Mouse (Mus musculus) heart, embryonic 11.5 days (tissue): ENCODE results near the gene Cadm1. TPM values are rescaled to one million over a fixed set of nuclear protein-coding genes. Genes with fewer than 3 reads are reported as not detected.

Experiments
- ATAC-seq: fragments of 200-750 bp; cut with Nextera tagmentation; replicated peaks from 2 replicates; pipeline ENCODE4 v1.8.0; 2017; ENCODE audit warnings: moderate library complexity; ENCODE audit not compliant: insufficient number of reproducible peaks, low FRiP score, low TSS enrichment
- H3K27ac ChIP-seq: fragments of 300-500 bp; sonication (generic); 2 replicates; pipeline ENCODE4 v1.5.1; 2014; ENCODE audit warnings: mild to moderate bottlenecking, low read depth, low read length
- H3K27me3 ChIP-seq: fragments of 300-500 bp; sonication (generic); 2 replicates; pipeline ENCODE4 v1.6.1; 2014; ENCODE audit warnings: mild to moderate bottlenecking, low read length, mixed read lengths; ENCODE audit not compliant: control insufficient read depth, insufficient read depth
- H3K36me3 ChIP-seq: fragments of 300-500 bp; sonication (generic); 2 replicates; pipeline ENCODE4 v1.6.1; 2014; ENCODE audit warnings: mild to moderate bottlenecking, low read length, moderate library complexity, mixed read lengths; ENCODE audit not compliant: control insufficient read depth, insufficient read depth
- H3K4me1 ChIP-seq: fragments of 300-500 bp; sonication (generic); 2 replicates; pipeline ENCODE4 v1.6.1; 2014; ENCODE audit warnings: low read length; ENCODE audit not compliant: control insufficient read depth, insufficient read depth
- H3K4me2 ChIP-seq: fragments of 300-500 bp; sonication (generic); 2 replicates; pipeline ENCODE4 v1.6.1; 2014; ENCODE audit warnings: mild to moderate bottlenecking, moderate library complexity
- H3K4me3 ChIP-seq: fragments of 300-500 bp; sonication (generic); 2 replicates; pipeline ENCODE4 v1.5.1; 2014; ENCODE audit warnings: low read depth, low read length
- H3K9ac ChIP-seq: fragments of 300-500 bp; sonication (generic); 2 replicates; pipeline ENCODE4 v1.6.1; 2014; ENCODE audit warnings: mild to moderate bottlenecking, low read depth, low read length, moderate library complexity
- H3K9me3 ChIP-seq: fragments of 300-500 bp; sonication (generic); replicated peaks from 2 replicates; pipeline ENCODE4 v1.6.1; 2016; ENCODE audit warnings: low read length; ENCODE audit not compliant: control insufficient read depth
- WGBS: fragments of 180-500 bp; shearing (Covaris S2); extraction: QIAGEN DNeasy Blood & Tissue Kit; methylation state at CpG from one replicate; pipeline ENCODE4 v1.1.7; 2014; ENCODE audit not compliant: insufficient replicate concordance; 5-methylcytosine and 5-hydroxymethylcytosine counted together
- polyA plus RNA-seq: library from polyadenylated mRNA; unstranded; fragments of >200 nt; fragmentation: Nextera tagmentation; extraction: Ambion mirVana; gene quantifications from 2 replicates; pipeline ENCODE4 v1.2.1, GENCODE M21; 2014

Cadm1 gene
- polyA plus RNA-seq, 1 experiment from 2014 or later, result 30.3 TPM

DNA sequence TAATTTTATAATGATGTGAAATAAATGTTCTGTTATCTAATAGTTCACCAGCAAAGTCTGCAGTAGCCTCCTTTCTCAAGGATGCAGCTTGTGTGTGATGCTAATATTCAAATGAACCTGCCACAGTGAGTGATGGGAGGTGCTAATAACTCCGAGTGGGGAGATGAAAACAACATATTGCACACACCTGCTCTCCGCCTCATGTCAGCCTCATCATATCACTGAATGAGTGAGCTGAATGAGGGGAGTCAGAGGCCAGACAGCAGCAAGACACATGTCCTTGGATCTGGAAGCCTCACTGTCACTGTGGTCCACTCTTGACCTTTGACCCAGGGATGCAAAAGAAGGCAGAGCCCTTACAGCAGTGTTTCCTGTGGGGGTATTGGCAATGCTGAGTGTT lies 156.9 kb downstream of the Cadm1 start:
- H3K4me2 ChIP-seq, result no peak overlapping the region
- no peak overlapping the region for H3K4me3 ChIP-seq
- H3K27me3 ChIP-seq, result no peaks in the 10 kb centered on the region
- peaks cover 27% of the 10 kb centered on the region for H3K4me1 ChIP-seq
- H3K36me3 ChIP-seq, result no peaks in the 10 kb centered on the region
- no peak for ATAC-seq
- H3K9ac ChIP-seq, result no peak overlapping the region
- H3K9me3 ChIP-seq, result no peaks in the 10 kb centered on the region
- 74% methylated on average over 2 of the region's 2 CpGs for WGBS
- H3K27ac ChIP-seq, result no peak overlapping the region

- Histone ChIP-seq H3K4me2 (no peak overlapping the region; the same call in 1 of the 2 replicates), H3K27me3 (no peaks in the 10 kb centered on the region), H3K4me3 (no peak overlapping the region), H3K9me3 (no peaks in the 10 kb centered on the region), H3K27ac (no peak overlapping the region), H3K36me3 (no peaks in the 10 kb centered on the region), H3K9ac (no peak overlapping the region), H3K4me1 (peaks cover 21% of the 10 kb centered on the region)
- 68% methylated on average over 5 of the region's 5 CpGs for WGBS
- no peak for ATAC-seq
These were observed 157.6 kb downstream of the Cadm1 start for GRCm38 (mm10) chr9:47687604-47688003.

DNA sequence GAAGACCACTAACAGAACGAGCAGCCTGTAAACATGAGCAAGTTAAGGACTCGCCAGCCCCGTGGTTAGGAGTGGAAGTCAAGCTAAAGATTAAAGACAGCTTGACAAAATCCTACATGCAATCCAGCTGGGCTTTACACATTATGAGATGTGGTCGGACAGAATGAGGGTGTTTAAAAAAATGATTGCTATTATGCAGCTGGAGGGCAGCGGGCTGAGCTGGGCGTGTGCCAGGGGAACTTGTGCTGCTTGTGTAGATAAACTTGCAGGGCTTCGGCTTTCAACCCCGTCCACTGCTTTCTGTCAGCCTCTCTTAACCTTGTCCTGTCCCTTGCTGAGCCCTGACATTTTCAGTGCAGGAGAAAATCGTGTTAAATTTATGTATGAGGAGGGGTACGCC lies 158.3 kb downstream of the Cadm1 start:
- Histone ChIP-seq H3K4me2 (peak overlapping the region; percentile 54), H3K9me3 (no peaks in the 10 kb centered on the region), H3K36me3 (no peaks in the 10 kb centered on the region), H3K4me3 (no peak overlapping the region; the same call in 1 of the 2 replicates), H3K9ac (no peak overlapping the region), H3K27ac (peak overlapping the region; percentile 50; the same call in 1 of the 2 replicates), H3K4me1 (peaks cover 21% of the 10 kb centered on the region), H3K27me3 (no peaks in the 10 kb centered on the region)
- WGBS, result 15% methylated on average over 10 of the region's 10 CpGs
- ATAC-seq, result no peak

DNA sequence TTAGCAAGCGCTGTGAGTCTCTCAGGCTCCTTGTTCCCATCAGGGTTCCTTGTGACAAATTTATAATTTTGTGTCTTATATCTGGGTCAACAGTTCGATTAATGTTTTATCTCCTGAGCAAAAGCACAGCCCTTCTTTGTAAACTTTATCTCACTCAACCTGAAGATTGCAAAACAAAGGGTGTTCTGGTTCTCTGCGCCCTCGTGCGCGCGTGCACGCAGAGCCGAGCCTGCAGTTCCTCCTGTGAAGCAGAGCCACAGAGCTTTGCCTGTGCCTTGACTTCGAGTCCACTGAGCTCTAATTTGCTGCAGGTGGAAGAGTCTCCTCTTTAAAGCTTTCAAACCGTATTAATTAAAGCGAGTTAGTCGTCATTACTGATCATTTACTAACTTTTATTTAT lies 162.9 kb downstream of the Cadm1 start:
- no peak overlapping the region for H3K27ac ChIP-seq
- ATAC-seq, result no peak

DNA sequence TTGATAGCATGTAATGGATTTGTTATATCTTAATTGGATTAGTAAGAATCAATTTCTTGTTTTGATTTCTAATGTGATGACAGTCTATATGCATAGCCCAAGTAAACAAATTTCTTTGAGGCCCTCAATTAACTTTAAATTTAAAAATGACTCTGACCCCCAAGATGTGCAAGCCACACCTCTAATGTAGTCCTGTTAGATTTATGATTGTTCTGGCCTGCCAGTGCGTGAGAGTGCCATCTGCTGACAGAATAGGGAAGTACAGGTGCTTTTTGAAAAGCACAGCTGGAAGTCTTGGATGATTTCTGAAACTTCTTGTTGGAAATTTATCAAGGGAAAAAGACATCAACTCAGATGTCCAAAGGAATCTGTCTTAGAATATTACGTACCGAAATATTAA lies 169.1 kb downstream of the Cadm1 start:
- H3K4me1 ChIP-seq, result peaks cover 6% of the 10 kb centered on the region; the same call in 1 of the 2 replicates
- no peak overlapping the region for H3K27ac ChIP-seq
- H3K4me2 ChIP-seq, result no peak overlapping the region
- no peaks in the 10 kb centered on the region for H3K9me3 ChIP-seq
- H3K4me3 ChIP-seq, result no peak overlapping the region
- 42% methylated on average over 3 of the region's 3 CpGs for WGBS
- ATAC-seq, result no peak
- no peaks in the 10 kb centered on the region for H3K36me3 ChIP-seq
- no peaks in the 10 kb centered on the region for H3K27me3 ChIP-seq
- H3K9ac ChIP-seq, result no peak overlapping the region

More for the DNA sequence above, 162.9 kb downstream of the Cadm1 start:
- Histone ChIP-seq H3K4me1 (peaks cover 13% of the 10 kb centered on the region), H3K4me3 (no peak overlapping the region), H3K36me3 (no peaks in the 10 kb centered on the region), H3K9ac (no peak overlapping the region), H3K9me3 (no peaks in the 10 kb centered on the region), H3K4me2 (no peak overlapping the region), H3K27me3 (no peaks in the 10 kb centered on the region)
- WGBS, result 63% methylated on average over 13 of the region's 13 CpGs

- WGBS, result 91% methylated on average over 5 of the region's 5 CpGs
These were observed 170.0 kb downstream of the Cadm1 start for GRCm38 (mm10) chr9:47700021-47700420.

GRCm38 (mm10) chr9:47703026-47703876 lies 173.3 kb downstream of the Cadm1 start:
- Histone ChIP-seq H3K9ac (no peak overlapping the region), H3K27ac (no peak overlapping the region), H3K4me1 (peaks cover 8% of the 10 kb centered on the region; the same call in 1 of the 2 replicates), H3K36me3 (no peaks in the 10 kb centered on the region), H3K27me3 (no peaks in the 10 kb centered on the region), H3K4me3 (no peak overlapping the region), H3K9me3 (no peaks in the 10 kb centered on the region), H3K4me2 (no peak overlapping the region)
- WGBS, result 80% methylated on average over 19 of the region's 19 CpGs
- ATAC-seq, result no peak

More at GRCm38 (mm10) chr9:47700021-47700420, 170.0 kb downstream of the Cadm1 start:
- Histone ChIP-seq H3K4me2 (no peak overlapping the region), H3K27me3 (no peaks in the 10 kb centered on the region), H3K4me1 (peaks cover 6% of the 10 kb centered on the region; the same call in 1 of the 2 replicates), H3K27ac (no peak overlapping the region), H3K9me3 (no peaks in the 10 kb centered on the region), H3K9ac (no peak overlapping the region), H3K4me3 (no peak overlapping the region), H3K36me3 (no peaks in the 10 kb centered on the region)
- ATAC-seq, result no peak

GRCm38 (mm10) chr9:47706341-47706740 lies 176.4 kb downstream of the Cadm1 start:
- Histone ChIP-seq H3K4me3 (no peak overlapping the region), H3K27me3 (no peaks in the 10 kb centered on the region), H3K9ac (no peak overlapping the region), H3K4me1 (peaks cover 10% of the 10 kb centered on the region; the same call in 1 of the 2 replicates), H3K9me3 (no peaks in the 10 kb centered on the region), H3K27ac (no peak overlapping the region), H3K4me2 (no peak overlapping the region), H3K36me3 (no peaks in the 10 kb centered on the region)
- no peak for ATAC-seq
- WGBS, result 93% methylated on average over 9 of the region's 9 CpGs
